Mouse (Mus musculus): ENCODE results near the gene Etnk1.

GRCm38 (mm10) chr6:143153160-143153559 is 13.9 kb upstream of the Etnk1 start:
- TF ChIP-seq POLR2A (IDR thresholded peaks at IDR 0.05; ENCODE audit: extremely low read depth, insufficient read depth, low read length) (no peak), CTCF (IDR thresholded peaks at IDR 0.05; ENCODE audit: low read depth, low read length) (no peak)

All from liver, adult 2 months (tissue).